Mouse (Mus musculus) limb, embryonic 10.5 days (tissue): ENCODE results near the gene Lgr4. TPM values are rescaled to one million over a fixed set of nuclear protein-coding genes. Genes with fewer than 3 reads are reported as not detected.

ENCODE experiments used
- DNase-seq: peaks from one replicate; pipeline ENCODE4 v3.0.0-alpha.2; 2017; ENCODE audit warnings: low spot score
- H3K27ac ChIP-seq: fragments of 300-500 bp; sonication (generic); 2 replicates; pipeline ENCODE4 v1.5.1; 2016; ENCODE audit warnings: mild to moderate bottlenecking
- H3K27me3 ChIP-seq: fragments of 300-500 bp; sonication (generic); 2 replicates; pipeline ENCODE4 v1.6.1; 2016; ENCODE audit warnings: low read depth, mild to moderate bottlenecking; ENCODE audit not compliant: poor library complexity, severe bottlenecking
- H3K36me3 ChIP-seq: fragments of 300-500 bp; sonication (generic); 2 replicates; pipeline ENCODE4 v1.6.1; 2016; ENCODE audit warnings: mild to moderate bottlenecking, moderate library complexity
- H3K4me1 ChIP-seq: fragments of 300-500 bp; sonication (generic); 2 replicates; pipeline ENCODE4 v1.6.1; 2016
- H3K4me3 ChIP-seq: fragments of 300-500 bp; sonication (generic); 2 replicates; pipeline ENCODE4 v1.5.1; 2016; ENCODE audit warnings: mild to moderate bottlenecking, moderate library complexity
- H3K9me3 ChIP-seq: fragments of 300-500 bp; sonication (generic); replicated peaks from 2 replicates; pipeline ENCODE4 v1.6.1; 2016; ENCODE audit warnings: mild to moderate bottlenecking
- WGBS: fragments of 180-500 bp; shearing (Covaris S2); methylation state at CpG from one replicate; pipeline ENCODE4 v1.1.7; 2016; 5-methylcytosine and 5-hydroxymethylcytosine counted together
- polyA plus RNA-seq: library from polyadenylated mRNA; unstranded; fragments of >200 nt; fragmentation: Nextera tagmentation; extraction: Ambion mirVana; gene quantifications from 2 replicates; pipeline ENCODE4 v1.2.1, GENCODE M21; 2016

Lgr4 gene
- polyA plus RNA-seq, 1 experiment from 2014 or later: 10.6 TPM

- 60% methylated on average over 2 of the region's 2 CpGs for WGBS
- no peak overlapping the region for H3K27ac ChIP-seq
- no peaks in the 10 kb centered on the region for H3K9me3 ChIP-seq
- no peaks in the 10 kb centered on the region for H3K27me3 ChIP-seq
- H3K4me3 ChIP-seq: no peak overlapping the region
- DNase-seq: no peak
- peaks cover 53% of the 10 kb centered on the region for H3K4me1 ChIP-seq
- H3K36me3 ChIP-seq: peaks cover 6% of the 10 kb centered on the region; the same call in 1 of the 2 replicates
Observed at GRCm38 (mm10) chr2:109995061-109995460, 77.6 kb downstream of the Lgr4 start.

GRCm38 (mm10) chr2:109996411-109996810 lies 79.0 kb downstream of the Lgr4 start:
- Histone ChIP-seq H3K27me3 (no peaks in the 10 kb centered on the region), H3K9me3 (no peaks in the 10 kb centered on the region), H3K36me3 (peaks cover 6% of the 10 kb centered on the region), H3K27ac (no peak overlapping the region), H3K4me3 (no peak overlapping the region), H3K4me1 (peaks cover 39% of the 10 kb centered on the region)
- no peak for DNase-seq
- WGBS: 46% methylated on average over 12 of the region's 12 CpGs

- Histone ChIP-seq H3K27me3 (no peaks in the 10 kb centered on the region), H3K36me3 (peaks cover 47% of the 10 kb centered on the region)
Observed at GRCm38 (mm10) chr2:110004668-110005067, 87.2 kb downstream of the Lgr4 start.

GRCm38 (mm10) chr2:110005164-110005563 lies 87.7 kb downstream of the Lgr4 start:
- Histone ChIP-seq H3K36me3 (peaks cover 46% of the 10 kb centered on the region), H3K27ac (no peak overlapping the region), H3K9me3 (no peaks in the 10 kb centered on the region), H3K4me1 (no peaks in the 10 kb centered on the region), H3K27me3 (no peaks in the 10 kb centered on the region), H3K4me3 (no peak overlapping the region)
- WGBS: 93% methylated on average over 3 of the region's 3 CpGs
- no peak for DNase-seq

More at GRCm38 (mm10) chr2:110004668-110005067, 87.2 kb downstream of the Lgr4 start:
- Histone ChIP-seq H3K4me3 (no peak overlapping the region), H3K9me3 (no peaks in the 10 kb centered on the region), H3K27ac (no peak overlapping the region), H3K4me1 (no peaks in the 10 kb centered on the region)
- DNase-seq: no peak
- 96% methylated on average over 1 of the region's 1 CpGs for WGBS

- no peak for DNase-seq
- H3K27me3 ChIP-seq: no peaks in the 10 kb centered on the region
- no peak overlapping the region for H3K4me3 ChIP-seq
- peaks cover 46% of the 10 kb centered on the region for H3K36me3 ChIP-seq
- H3K4me1 ChIP-seq: no peaks in the 10 kb centered on the region
- 90% methylated on average over 3 of the region's 3 CpGs for WGBS
- no peak overlapping the region for H3K27ac ChIP-seq
- H3K9me3 ChIP-seq: no peaks in the 10 kb centered on the region
Observed at GRCm38 (mm10) chr2:110005596-110006239, 88.3 kb downstream of the Lgr4 start.

GRCm38 (mm10) chr2:110007423-110008267 lies 90.2 kb downstream of the Lgr4 start:
- Histone ChIP-seq H3K9me3 (no peaks in the 10 kb centered on the region), H3K36me3 (peaks cover 57% of the 10 kb centered on the region), H3K27ac (no peak overlapping the region), H3K27me3 (no peaks in the 10 kb centered on the region), H3K4me3 (no peak overlapping the region), H3K4me1 (no peaks in the 10 kb centered on the region)
- WGBS: 91% methylated on average over 10 of the region's 10 CpGs
- DNase-seq: no peak

- no peaks in the 10 kb centered on the region for H3K9me3 ChIP-seq
- no peaks in the 10 kb centered on the region for H3K4me1 ChIP-seq
- no peak for DNase-seq
- no peak overlapping the region for H3K27ac ChIP-seq
- no peak overlapping the region for H3K4me3 ChIP-seq
- H3K27me3 ChIP-seq: no peaks in the 10 kb centered on the region
- peaks cover 56% of the 10 kb centered on the region for H3K36me3 ChIP-seq
Observed at GRCm38 (mm10) chr2:110009449-110009848, 92.0 kb downstream of the Lgr4 start.

- peaks cover 36% of the 10 kb centered on the region for H3K36me3 ChIP-seq
- 93% methylated on average over 13 of the region's 13 CpGs for WGBS
- H3K27ac ChIP-seq: no peak overlapping the region
- no peaks in the 10 kb centered on the region for H3K27me3 ChIP-seq
- H3K4me1 ChIP-seq: peaks cover 4% of the 10 kb centered on the region; the same call in 1 of the 2 replicates
- H3K9me3 ChIP-seq: no peaks in the 10 kb centered on the region
- DNase-seq: no peak
- H3K4me3 ChIP-seq: no peak overlapping the region
Observed at GRCm38 (mm10) chr2:110012184-110012725, 94.8 kb downstream of the Lgr4 start.

GRCm38 (mm10) chr2:110017087-110017486 lies 99.6 kb downstream of the Lgr4 start:
- Histone ChIP-seq H3K27me3 (no peaks in the 10 kb centered on the region), H3K27ac (peak overlapping the region; percentile 99), H3K4me1 (peaks cover 22% of the 10 kb centered on the region), H3K36me3 (peaks cover 30% of the 10 kb centered on the region), H3K9me3 (no peaks in the 10 kb centered on the region), H3K4me3 (peak overlapping the region; percentile 90)
- no peak for DNase-seq
- WGBS: 51% methylated on average over 7 of the region's 7 CpGs

GRCm38 (mm10) chr2:110017616-110018505 lies 100.4 kb downstream of the Lgr4 start, which contains the start of gene Ccdc34:
Ccdc34 (plus strand) TSS chr2:110017817.
- peak; percentile 96 for DNase-seq
- Histone ChIP-seq H3K36me3 (peaks cover 33% of the 10 kb centered on the region), H3K4me3 (peak within 1 kb of the TSS; percentile 90), H3K27me3 (no peaks in the 10 kb centered on the region), H3K27ac (peak within 1 kb of the TSS; percentile 99), H3K9me3 (no peaks in the 10 kb centered on the region), H3K4me1 (peaks cover 22% of the 10 kb centered on the region)
- WGBS: under 1% methylated on average over 55 of the region's 55 CpGs

- Histone ChIP-seq H3K4me1 (peaks cover 22% of the 10 kb centered on the region), H3K27me3 (no peaks in the 10 kb centered on the region), H3K36me3 (peaks cover 43% of the 10 kb centered on the region), H3K4me3 (no peak overlapping the region; the same call in 1 of the 2 replicates), H3K27ac (no peak overlapping the region), H3K9me3 (no peaks in the 10 kb centered on the region)
- DNase-seq: no peak
- 93% methylated on average over 4 of the region's 4 CpGs for WGBS
Observed at GRCm38 (mm10) chr2:110019656-110020055, 102.2 kb downstream of the Lgr4 start.

GRCm38 (mm10) chr2:110020430-110020829 lies 103.0 kb downstream of the Lgr4 start:
- Histone ChIP-seq H3K27ac (no peak overlapping the region), H3K27me3 (no peaks in the 10 kb centered on the region), H3K36me3 (peaks cover 45% of the 10 kb centered on the region), H3K4me3 (no peak overlapping the region), H3K4me1 (peaks cover 22% of the 10 kb centered on the region), H3K9me3 (no peaks in the 10 kb centered on the region)
- no peak for DNase-seq
- 98% methylated on average over 1 of the region's 1 CpGs for WGBS
